Mouse (Mus musculus) gastrocnemius, adult 18-20 months (tissue): ENCODE measurements around the gene Olfr907. TPM values are rescaled to one million over a fixed set of nuclear protein-coding genes. Genes with fewer than 3 reads are reported as not detected.

Experiments used
- DNase-seq: peaks from one replicate; pipeline ENCODE4 v3.0.0; 2021; ENCODE audit warnings: low spot score
- long read RNA-seq, 2 experiments: library from polyadenylated mRNA; stranded (forward); transcript quantifications; one replicate each; pipeline ENCODE4 v2.0.0; 2021
- total RNA-seq, 2 experiments: library from RNA; stranded (reverse); gene quantifications; 2 replicates each; pipeline ENCODE4 v1.2.3; 2021

Olfr907 gene
- total RNA-seq = not detected
- long read RNA-seq, experiment 1 = 0 reads
- long read RNA-seq, experiment 2 = 0 reads

GRCm38 (mm10) chr9:38495501-38495900 is at the start of gene Olfr907:
Gene Olfr907, plus strand, starts transcription at chr9:38495801.
- DNase-seq = no peak

- DNase-seq = no peak
Measured at GRCm38 (mm10) chr9:38447352-38447751, 48.2 kb upstream of the Olfr907 start, which contains the start of gene Olfr902. Gene Olfr902, plus strand, starts transcription at chr9:38447652.

- DNase-seq = no peak
Measured at GRCm38 (mm10) chr9:38462844-38463243, 32.8 kb upstream of the Olfr907 start, which contains the start of gene Olfr904. Gene Olfr904, plus strand, starts transcription at chr9:38463144.

GRCm38 (mm10) chr9:38470807-38471206 is 24.8 kb upstream of the Olfr907 start, which contains the start of gene Olfr905:
Gene Olfr905, plus strand, starts transcription at chr9:38471107.
- DNase-seq = no peak

GRCm38 (mm10) chr9:38486785-38487184 is 8.8 kb upstream of the Olfr907 start, which contains the start of gene Olfr906:
Gene Olfr906, plus strand, starts transcription at chr9:38487085.
- DNase-seq = no peak

GRCm38 (mm10) chr9:38512353-38512752 is 16.8 kb downstream of the Olfr907 start:
- no peak for DNase-seq

- no peak for DNase-seq
Measured at GRCm38 (mm10) chr9:38521280-38521679, 25.7 kb downstream of the Olfr907 start, which contains the start of gene Olfr911-ps1. Gene Olfr911-ps1, plus strand, starts transcription at chr9:38521580.

GRCm38 (mm10) chr9:38537549-38537948 is 41.9 kb downstream of the Olfr907 start, which contains the start of gene Olfr910:
Gene Olfr910, plus strand, starts transcription at chr9:38537849.
- no peak for DNase-seq

Other genes with a start within 250 kb of the Olfr907 start
- not detected for gene Olfr143, start 243.0 kb upstream of the Olfr907 start, total RNA-seq
- gene Olfr895, start 227.9 kb upstream of the Olfr907 start, total RNA-seq = not detected
- gene Olfr896-ps1, start 204.7 kb upstream of the Olfr907 start, total RNA-seq = not detected
- not detected for gene Olfr25, start 166.7 kb upstream of the Olfr907 start, total RNA-seq
- not detected for gene Olfr898, start 147.4 kb upstream of the Olfr907 start, total RNA-seq
- not detected for gene Olfr250, start 128.9 kb upstream of the Olfr907 start, total RNA-seq
- gene Olfr251, start 118.7 kb upstream of the Olfr907 start, total RNA-seq = not detected
- gene Olfr147, start 94.1 kb upstream of the Olfr907 start, total RNA-seq = not detected
- not detected for gene Olfr901, start 66.3 kb upstream of the Olfr907 start, total RNA-seq
- gene Olfr902, start 48.1 kb upstream of the Olfr907 start, total RNA-seq = not detected
- gene Olfr904, start 32.7 kb upstream of the Olfr907 start, total RNA-seq = not detected
- not detected for gene Olfr905, start 24.7 kb upstream of the Olfr907 start, total RNA-seq
- not detected for gene Olfr906, start 8.7 kb upstream of the Olfr907 start, total RNA-seq
- not detected for gene Olfr911-ps1, start 25.8 kb downstream of the Olfr907 start, total RNA-seq
- not detected for gene Olfr910, start 42.0 kb downstream of the Olfr907 start, total RNA-seq
- not detected for gene Olfr912, start 84.4 kb downstream of the Olfr907 start, total RNA-seq
- gene Olfr913, start 97.0 kb downstream of the Olfr907 start, total RNA-seq = not detected
- not detected for gene Olfr914, start 109.3 kb downstream of the Olfr907 start, total RNA-seq
- not detected for gene Olfr916, start 164.1 kb downstream of the Olfr907 start, total RNA-seq
- gene Olfr917, start 170.0 kb downstream of the Olfr907 start, total RNA-seq = not detected
- not detected for gene Olfr918, start 178.8 kb downstream of the Olfr907 start, total RNA-seq
- not detected for gene Olfr919, start 207.9 kb downstream of the Olfr907 start, total RNA-seq
- gene Vwa5a, start 222.5 kb downstream of the Olfr907 start, total RNA-seq = 10 to 100 TPM; 12.9 to 14.9 TPM